Mouse (Mus musculus): ENCODE measurements at regions not wholly inside any gene's neighbourhood (a gene's known extent, or its start where the extent isn't known, plus 50 kb on each side); places are given as distances from the start of the nearest gene placed in this dataset.

DNA sequence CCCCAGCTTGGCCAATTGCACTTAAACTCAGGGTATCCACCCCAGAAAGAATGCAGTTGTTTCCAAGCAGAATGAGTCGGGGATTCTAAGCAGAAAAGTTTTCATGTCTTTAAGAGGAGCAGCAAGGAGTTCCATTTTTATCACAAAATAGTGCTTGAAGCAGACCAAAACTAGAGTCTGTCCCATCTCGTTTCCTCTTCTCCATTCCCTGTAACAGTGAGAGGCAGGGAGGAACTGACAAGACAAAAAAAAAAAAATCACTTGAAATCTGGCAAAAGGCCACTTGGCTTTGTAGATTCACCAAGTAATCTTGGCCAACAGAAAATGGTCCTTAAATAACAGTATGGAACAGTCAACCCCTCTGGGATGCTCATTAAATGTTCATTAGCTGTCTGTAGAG, 186.8 kb downstream of the Kctd12 start:
- TF ChIP-seq POLR2A (IDR thresholded peaks at IDR 0.05; ENCODE audit: low read depth, low read length), result no peak
- no peak for TF ChIP-seq CTCF (IDR thresholded peaks at IDR 0.05; ENCODE audit: borderline replicate concordance, insufficient read depth, low read length)

Measured in embryonic fibroblast, embryonic 13.5 days (primary cell).